Mouse (Mus musculus) lung, embryonic 14.5 days (tissue): Measurements from ENCODE around the gene Atf1. TPM values are rescaled to one million over a fixed set of nuclear protein-coding genes. Genes with fewer than 3 reads are reported as not detected.
A peak's percentile ranks its signal among the peaks of the same experiment; 100 is the strongest.

ENCODE experiments used
- ATAC-seq: fragments of 200-750 bp; cut with Nextera tagmentation; 2 replicates; pipeline ENCODE4 v1.8.0; 2017; ENCODE audit warnings: mild to moderate bottlenecking, moderate TSS enrichment, moderate library complexity; ENCODE audit not compliant: insufficient read depth
- DNase-seq: peaks from one replicate; pipeline ENCODE4 v3.0.0-alpha.2; 2015
- H3K27ac ChIP-seq: fragments of 300-500 bp; sonication (generic); 2 replicates; pipeline ENCODE4 v1.5.1; 2014; ENCODE audit warnings: low read depth, mild to moderate bottlenecking, moderate library complexity
- H3K27me3 ChIP-seq: fragments of 300-500 bp; sonication (generic); 2 replicates; pipeline ENCODE4 v1.6.1; 2014; ENCODE audit warnings: low read length, control low read depth; ENCODE audit not compliant: insufficient read depth
- H3K36me3 ChIP-seq: fragments of 300-500 bp; sonication (generic); 2 replicates; pipeline ENCODE4 v1.6.1; 2014; ENCODE audit warnings: control low read depth; ENCODE audit not compliant: insufficient read depth
- H3K4me1 ChIP-seq: fragments of 300-500 bp; sonication (generic); 2 replicates; pipeline ENCODE4 v1.6.1; 2014; ENCODE audit warnings: antibody characterized with exemption, control low read depth; ENCODE audit not compliant: insufficient read depth
- H3K4me2 ChIP-seq: fragments of 300-500 bp; sonication (generic); 2 replicates; pipeline ENCODE4 v1.6.1; 2014; ENCODE audit warnings: mild to moderate bottlenecking
- H3K4me3 ChIP-seq: fragments of 300-500 bp; sonication (generic); 2 replicates; pipeline ENCODE4 v1.5.1; 2014; ENCODE audit warnings: low read depth, low read length
- H3K9ac ChIP-seq: fragments of 300-500 bp; sonication (generic); 2 replicates; pipeline ENCODE4 v1.6.1; 2014
- H3K9me3 ChIP-seq: fragments of 300-500 bp; sonication (generic); 2 replicates; pipeline ENCODE4 v1.6.1; 2016; ENCODE audit warnings: low read depth, low read length, control low read depth
- CTCF ChIP-seq: IDR thresholded peaks from 2 replicates; pipeline ENCODE4 v1.5.1; 2016; ENCODE audit warnings: antibody characterized with exemption, low read depth
- WGBS: fragments of 180-500 bp; shearing (Covaris S2); extraction: QIAGEN DNeasy Blood & Tissue Kit; methylation state at CpG from one replicate; pipeline ENCODE4 v1.1.7; 2014; 5-methylcytosine and 5-hydroxymethylcytosine counted together
- polyA plus RNA-seq: library from polyadenylated mRNA; unstranded; fragments of >200 nt; fragmentation: Nextera tagmentation; extraction: Ambion mirVana; gene quantifications from 2 replicates; pipeline ENCODE4 v1.2.1, GENCODE M21; 2014

Gene Atf1
- polyA plus RNA-seq, 1 experiment from 2014 or later, result 56.9 TPM

- TF ChIP-seq CTCF, result no peak
- H3K4me2 ChIP-seq, result peak overlapping the region; percentile 82
- H3K27ac ChIP-seq, result peak overlapping the region; percentile 100
- peak overlapping the region; percentile 84 for H3K4me3 ChIP-seq
- DNase-seq (peak; percentile 57), ATAC-seq (peak; percentile 39)
- peaks cover 9% of the 10 kb centered on the region; the same call in 1 of the 2 replicates for H3K9me3 ChIP-seq
- peak overlapping the region; percentile 99 for H3K9ac ChIP-seq
- no peaks in the 10 kb centered on the region for H3K27me3 ChIP-seq
- H3K4me1 ChIP-seq, result 0 out of 2 replicates have a peak, but pooled peaks cover 5% of the 10 kb centered on the region
- no peaks in the 10 kb centered on the region for H3K36me3 ChIP-seq
- WGBS, result 2% methylated on average over 16 of the region's 17 CpGs
These were observed 472 bp upstream of the Atf1 start for GRCm38 (mm10) chr15:100227031-100227662.

DNA sequence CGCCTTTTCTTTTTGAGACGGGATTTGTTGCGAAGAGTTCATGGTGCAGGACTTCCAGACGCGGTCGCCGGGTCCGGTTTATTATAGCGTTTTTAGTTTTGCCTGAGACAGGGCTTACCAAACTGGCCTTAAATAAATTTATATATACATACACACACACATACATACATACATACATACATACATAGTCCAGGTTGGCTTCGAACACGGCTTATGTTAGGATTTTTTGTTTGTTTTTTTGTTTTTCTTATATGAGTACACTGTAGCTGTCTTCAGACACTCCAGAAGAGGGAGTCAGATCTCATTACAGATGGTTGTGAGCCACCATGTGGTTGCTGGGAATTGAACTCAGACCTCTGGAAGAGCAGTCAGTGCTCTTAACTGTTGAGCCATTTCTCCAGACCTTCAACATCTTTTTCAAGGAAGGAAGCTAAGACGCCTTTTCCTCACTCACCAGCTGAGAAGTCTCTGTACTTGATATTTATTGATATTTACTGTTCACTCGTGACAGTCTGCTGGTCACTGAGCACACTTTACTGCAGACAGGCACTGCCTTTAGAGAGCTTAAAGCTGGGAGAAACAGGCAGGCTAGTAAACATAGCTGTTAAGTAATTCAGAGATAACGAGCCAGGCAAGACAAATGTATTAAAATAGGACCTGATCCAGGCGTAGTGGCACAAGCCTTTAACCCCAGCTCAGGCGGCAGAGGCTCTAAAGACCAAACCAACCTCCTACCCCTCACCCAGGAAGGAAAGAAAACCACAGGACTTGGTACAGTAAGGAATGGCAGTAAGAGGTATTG is 1.1 kb downstream of the Atf1 start:
- Histone ChIP-seq H3K9me3 (no peaks in the 10 kb centered on the region), H3K4me2 (peak overlapping the region; percentile 61), H3K27ac (peak overlapping the region; percentile 100), H3K4me1 (0 out of 2 replicates have a peak, but pooled peaks cover 5% of the 10 kb centered on the region), H3K27me3 (no peaks in the 10 kb centered on the region), H3K36me3 (peaks cover 13% of the 10 kb centered on the region), H3K4me3 (peak overlapping the region; percentile 84), H3K9ac (peak overlapping the region; percentile 99)
- 9% methylated on average over 16 of the region's 16 CpGs for WGBS
- ATAC-seq, result no peak
- DNase-seq, result no peak
- TF ChIP-seq CTCF, result no peak

GRCm38 (mm10) chr15:100230655-100231054 is 3.0 kb downstream of the Atf1 start:
- Histone ChIP-seq H3K4me2 (no peak overlapping the region), H3K4me3 (no peak overlapping the region), H3K4me1 (0 out of 2 replicates have a peak, but pooled peaks cover 5% of the 10 kb centered on the region), H3K27me3 (no peaks in the 10 kb centered on the region), H3K9me3 (no peaks in the 10 kb centered on the region), H3K27ac (no peak overlapping the region), H3K36me3 (peaks cover 30% of the 10 kb centered on the region), H3K9ac (no peak overlapping the region)
- WGBS, result 68% methylated on average over 1 of the region's 1 CpGs
- no peak for DNase-seq
- ATAC-seq, result no peak
- TF ChIP-seq CTCF, result no peak

- no peak for TF ChIP-seq CTCF
- Histone ChIP-seq H3K4me3 (no peak overlapping the region), H3K4me2 (no peak overlapping the region), H3K27me3 (no peaks in the 10 kb centered on the region), H3K4me1 (no peaks in the 10 kb centered on the region), H3K9me3 (no peaks in the 10 kb centered on the region), H3K36me3 (peaks cover 40% of the 10 kb centered on the region), H3K9ac (no peak overlapping the region), H3K27ac (no peak overlapping the region)
- ATAC-seq, result no peak
- WGBS, result 88% methylated on average over 14 of the region's 14 CpGs
- DNase-seq, result no peak
These were observed 4.3 kb downstream of the Atf1 start for GRCm38 (mm10) chr15:100231616-100232525.

DNA sequence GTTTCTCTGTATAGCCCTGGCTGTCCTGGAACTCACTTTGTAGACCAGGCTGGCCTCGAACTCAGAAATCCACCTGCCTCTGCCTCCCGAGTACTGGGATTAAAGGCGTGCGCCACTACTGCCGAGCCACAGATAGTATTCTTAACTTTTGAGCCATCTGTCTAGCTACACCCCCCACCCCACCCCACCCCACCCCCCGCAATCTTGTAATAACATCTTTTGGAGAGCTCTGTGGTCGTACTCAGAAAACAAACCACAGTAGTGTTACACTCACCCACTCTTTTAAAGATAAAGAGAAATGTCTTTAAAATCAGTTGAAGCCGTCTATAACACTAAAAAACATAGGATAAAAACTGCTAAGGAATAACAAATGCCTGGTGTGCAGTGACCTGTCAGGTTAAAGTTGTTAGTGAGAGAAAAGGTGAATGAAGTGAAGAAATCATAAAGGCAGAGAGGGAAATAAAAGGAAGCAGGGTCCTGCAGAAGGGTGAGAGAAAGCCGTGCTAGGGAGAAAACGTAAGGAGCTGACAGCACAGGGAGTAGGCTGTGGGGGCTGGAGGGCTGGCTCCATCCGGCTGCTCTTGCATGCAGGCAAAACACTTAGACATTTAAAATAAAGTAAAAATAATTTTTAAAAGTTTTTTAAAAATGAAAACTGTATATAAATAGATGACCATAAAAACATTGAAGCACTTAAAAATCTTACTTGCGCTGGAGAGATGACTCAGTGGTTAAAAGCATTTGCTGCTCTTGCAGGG is 7.8 kb downstream of the Atf1 start:
- no peak for TF ChIP-seq CTCF
- Histone ChIP-seq H3K36me3 (peaks cover 65% of the 10 kb centered on the region), H3K4me2 (no peak overlapping the region), H3K9ac (no peak overlapping the region), H3K4me3 (no peak overlapping the region), H3K27ac (no peak overlapping the region), H3K4me1 (no peaks in the 10 kb centered on the region), H3K9me3 (no peaks in the 10 kb centered on the region), H3K27me3 (no peaks in the 10 kb centered on the region)
- ATAC-seq (no peak), DNase-seq (no peak)
- 85% methylated on average over 12 of the region's 12 CpGs for WGBS

GRCm38 (mm10) chr15:100236952-100237351 is 9.3 kb downstream of the Atf1 start:
- no peak overlapping the region for H3K4me3 ChIP-seq
- H3K9me3 ChIP-seq, result no peaks in the 10 kb centered on the region
- no peaks in the 10 kb centered on the region for H3K4me1 ChIP-seq
- peaks cover 81% of the 10 kb centered on the region for H3K36me3 ChIP-seq
- no peak overlapping the region for H3K27ac ChIP-seq
- H3K27me3 ChIP-seq, result no peaks in the 10 kb centered on the region
- no peak for ATAC-seq
- no peak overlapping the region for H3K4me2 ChIP-seq
- 87% methylated on average over 6 of the region's 6 CpGs for WGBS
- TF ChIP-seq CTCF, result no peak
- H3K9ac ChIP-seq, result no peak overlapping the region
- DNase-seq, result no peak
